In the genomic region with DNA sequence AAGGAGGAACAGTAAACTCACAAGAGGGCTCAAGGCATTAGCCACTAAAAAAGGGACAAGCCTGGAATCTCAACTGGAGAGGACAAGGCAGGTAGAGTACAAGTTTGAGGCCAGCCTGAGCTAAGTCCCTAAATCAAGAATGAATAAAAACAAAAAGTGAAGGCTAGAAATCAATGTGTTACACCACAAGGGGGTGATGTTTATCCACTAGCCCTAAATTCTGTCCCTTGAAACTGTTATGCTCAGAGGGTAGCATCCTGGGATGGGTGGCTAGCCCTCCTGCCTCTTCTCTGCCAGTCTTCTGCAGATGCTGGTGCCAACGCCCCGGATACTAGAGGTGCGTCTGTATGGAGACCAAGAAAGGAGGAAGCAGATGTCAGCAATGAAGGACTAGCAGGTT, we compare ENCODE assay signal across 12 mouse cellular contexts. TPM values are rescaled to one million over a fixed set of nuclear protein-coding genes. Genes with fewer than 3 reads are reported as not detected.
DNase-seq lines count a peak whose midpoint lies in the region; ATAC-seq and TF ChIP-seq lines count a peak whose summit lies in the region.
"Had no signal": no experiment of that assay in that cellular context is flagged by ENCODE, and none has a peak within 500 bp of the region (broad histone marks: within the 10 kb centered on the region; RNA-seq: fewer than 3 reads in every experiment).

No protein-coding gene starts in this region.

- no peaks in the 10 kb centered on the region for H3K9me3 ChIP-seq in heart, postnatal 0 days (replicated peaks; ENCODE audit: control insufficient read depth, low read length)
- no peaks in the 10 kb centered on the region for H3K9me3 ChIP-seq in midbrain, postnatal 0 days (ENCODE audit: low read length)
- H3K9me3 ChIP-seq in midbrain, embryonic 13.5 days: no peaks in the 10 kb centered on the region
- H3K9me3 ChIP-seq: heart, embryonic 15.5 days; midbrain, embryonic 12.5 days had no signal

- no peak overlapping the region for H3K4me3 ChIP-seq in heart, postnatal 0 days (ENCODE audit: low read depth, low read length)
- no peak overlapping the region for H3K4me3 ChIP-seq in midbrain, postnatal 0 days (ENCODE audit: low read depth, low read length)
- H3K4me3 ChIP-seq in midbrain, embryonic 13.5 days (replicated peaks): no peak overlapping the region
- H3K4me3 ChIP-seq: heart, embryonic 15.5 days; midbrain, embryonic 12.5 days had no signal

- no peak overlapping the region for H3K9ac ChIP-seq in heart, postnatal 0 days (replicated peaks; ENCODE audit: low read depth, low read length)
- H3K9ac ChIP-seq in midbrain, postnatal 0 days (replicated peaks; ENCODE audit: low read length, poor library complexity, severe bottlenecking): no peak overlapping the region
- H3K9ac ChIP-seq in midbrain, embryonic 13.5 days (replicated peaks): no peak overlapping the region
- H3K9ac ChIP-seq: heart, embryonic 15.5 days; midbrain, embryonic 12.5 days had no signal

- no peak overlapping the region for H3K27ac ChIP-seq in heart, postnatal 0 days (ENCODE audit: low read depth)
- H3K27ac ChIP-seq in midbrain, postnatal 0 days (ENCODE audit: low read depth, low read length): no peak overlapping the region
- no peak overlapping the region for H3K27ac ChIP-seq in midbrain, embryonic 13.5 days
- H3K27ac ChIP-seq: heart, embryonic 15.5 days; midbrain, embryonic 12.5 days had no signal

- peak; percentile 45 for TF ChIP-seq CTCF in heart, postnatal 0 days (IDR thresholded peaks at IDR 0.05; ENCODE audit: low read depth)
- peak; percentile 36 for TF ChIP-seq CTCF in midbrain, postnatal 0 days (IDR thresholded peaks at IDR 0.05)

- no peak for ATAC-seq in heart, postnatal 0 days (ENCODE audit: insufficient read depth, low read depth)
- no peak for ATAC-seq in midbrain, postnatal 0 days (ENCODE audit: low FRiP score)
- no peak for ATAC-seq in midbrain, embryonic 13.5 days
- ATAC-seq: inflammation-experienced regulatory T-cells, adult 6 months had no signal

- TF ChIP-seq EP300 in heart, postnatal 0 days (IDR thresholded peaks at IDR 0.05; ENCODE audit: low read depth): no peak

- 67% methylated on average over 3 of the region's 3 CpGs for WGBS in heart, postnatal 0 days
- WGBS in midbrain, postnatal 0 days: 81% methylated on average over 3 of the region's 3 CpGs
- WGBS in midbrain, embryonic 13.5 days: 90% methylated on average over 3 of the region's 3 CpGs

- no peaks in the 10 kb centered on the region for H3K27me3 ChIP-seq in heart, postnatal 0 days (ENCODE audit: control insufficient read depth, insufficient read depth, low read length)
- no peaks in the 10 kb centered on the region for H3K27me3 ChIP-seq in midbrain, postnatal 0 days (ENCODE audit: insufficient read depth, low read length)
- H3K27me3 ChIP-seq in midbrain, embryonic 13.5 days: no peaks in the 10 kb centered on the region
- no peaks in the 10 kb centered on the region for H3K27me3 ChIP-seq in splenic B cell, adult 2 months (ENCODE audit: control insufficient read depth, insufficient read depth, low read length, poor library complexity, severe bottlenecking)
- H3K27me3 ChIP-seq: heart, embryonic 15.5 days; midbrain, embryonic 12.5 days had no signal

- peaks cover 19% of the 10 kb centered on the region for H3K36me3 ChIP-seq in heart, postnatal 0 days (replicated peaks; ENCODE audit: control insufficient read depth, insufficient read depth, low read length)
- H3K36me3 ChIP-seq in midbrain, postnatal 0 days (ENCODE audit: insufficient read depth, low read length): peaks cover 2% of the 10 kb centered on the region; the same call in 1 of the 2 replicates
- H3K36me3 ChIP-seq in midbrain, embryonic 13.5 days: peaks cover 28% of the 10 kb centered on the region
- H3K36me3 ChIP-seq in splenic B cell, adult 2 months (ENCODE audit: control insufficient read depth, insufficient read depth, low read length, poor library complexity, severe bottlenecking): 0 out of 2 replicates have a peak, but pooled peaks cover 9% of the 10 kb centered on the region

- no peak overlapping the region for H3K4me2 ChIP-seq in heart, postnatal 0 days (ENCODE audit: low read depth, low read length)
- H3K4me2 ChIP-seq in midbrain, postnatal 0 days (ENCODE audit: low read depth, low read length, poor library complexity, severe bottlenecking): no peak overlapping the region
- H3K4me2 ChIP-seq in midbrain, embryonic 13.5 days (replicated peaks): no peak overlapping the region
- H3K4me2 ChIP-seq: heart, embryonic 15.5 days; midbrain, embryonic 12.5 days had no signal

- DNase-seq in heart, postnatal 0 days (ENCODE audit: low spot score): no peak
- DNase-seq in heart, adult 9 months (ENCODE audit: low spot score in 2 of 2): no peak
- no peak for DNase-seq in midbrain, postnatal 0 days (ENCODE audit: low spot score)
- peak; percentile 46 for DNase-seq in NIH3T3 (ENCODE audit: low read depth)
- peak; percentile 51 for DNase-seq in splenic B cell, adult 2 months (ENCODE audit: low read depth, low spot score)
- DNase-seq in heart, adult 8-10 months (ENCODE audit: low spot score): no peak
- DNase-seq: adrenal gland, postnatal 36 days; cerebellum, adult 2 months had no signal

- 0 out of 2 replicates have a peak, but pooled peaks cover 5% of the 10 kb centered on the region for H3K4me1 ChIP-seq in heart, postnatal 0 days (ENCODE audit: control insufficient read depth, insufficient read depth)
- H3K4me1 ChIP-seq in midbrain, postnatal 0 days (ENCODE audit: insufficient read depth, low read length): no peaks in the 10 kb centered on the region
- no peaks in the 10 kb centered on the region; the same call in 1 of the 2 replicates for H3K4me1 ChIP-seq in midbrain, embryonic 13.5 days (replicated peaks)

RNA-seq across cellular contexts. Expression of gene Prpf3, which starts 4.6 kb away (rescaled TPM):
- 2.2 and 6.0 TPM in 2 replicates for total RNA-seq in heart, postnatal 0 days (2014; rRNA removed; ENCODE audit: low replicate concordance)
- polyA plus RNA-seq in heart, postnatal 0 days (2015; fragmentation: Nextera tagmentation; extraction: Ambion mirVana): 15.8 and 16.3 TPM in 2 replicates
- total RNA-seq in midbrain, postnatal 0 days (2014; rRNA removed): 9.3 and 11.0 TPM in 2 replicates
- 24.0 and 26.9 TPM in 2 replicates for polyA plus RNA-seq in midbrain, postnatal 0 days (2015; fragmentation: Nextera tagmentation; extraction: Ambion mirVana)
- polyA plus RNA-seq in midbrain, embryonic 13.5 days (2015; fragmentation: Nextera tagmentation; extraction: Ambion mirVana): 39.5 and 48.0 TPM in 2 replicates
- total RNA-seq in heart, adult 8-10 months (2022): 10 to 100 TPM; 13.9 to 22.5 (median 21.3) TPM

RNA-seq across cellular contexts. Expression of gene Mrps21, which starts 11.0 kb away (rescaled TPM):
- 142 and 222 TPM in 2 replicates for total RNA-seq in heart, postnatal 0 days (2014; rRNA removed; ENCODE audit: low replicate concordance)
- 521 and 561 TPM in 2 replicates for polyA plus RNA-seq in heart, postnatal 0 days (2015; fragmentation: Nextera tagmentation; extraction: Ambion mirVana)
- total RNA-seq in midbrain, postnatal 0 days (2014; rRNA removed): 82.9 and 88.3 TPM in 2 replicates
- polyA plus RNA-seq in midbrain, postnatal 0 days (2015; fragmentation: Nextera tagmentation; extraction: Ambion mirVana): 241 TPM in 2 replicates
- polyA plus RNA-seq in midbrain, embryonic 13.5 days (2015; fragmentation: Nextera tagmentation; extraction: Ambion mirVana): 340 TPM in 2 replicates
- 100 to 1,000 TPM; 312 to 354 (median 350) TPM for total RNA-seq in heart, adult 8-10 months (2022)

RNA-seq across cellular contexts. Expression of gene Ciart, which starts 21.7 kb away (rescaled TPM):
- 2.3 and 7.3 TPM in 2 replicates for total RNA-seq in heart, postnatal 0 days (2014; rRNA removed; ENCODE audit: low replicate concordance)
- polyA plus RNA-seq in heart, postnatal 0 days (2015; fragmentation: Nextera tagmentation; extraction: Ambion mirVana): 1.8 and 1.9 TPM in 2 replicates
- 4.2 and 5.2 TPM in 2 replicates for total RNA-seq in midbrain, postnatal 0 days (2014; rRNA removed)
- polyA plus RNA-seq in midbrain, postnatal 0 days (2015; fragmentation: Nextera tagmentation; extraction: Ambion mirVana): 9.3 and 12.6 TPM in 2 replicates
- polyA plus RNA-seq in midbrain, embryonic 13.5 days (2015; fragmentation: Nextera tagmentation; extraction: Ambion mirVana): 3.2 and 4.8 TPM in 2 replicates
- 10 to 100 TPM; 12.0 to 58.8 (median 26.9) TPM for total RNA-seq in heart, adult 8-10 months (2022)

RNA-seq across cellular contexts. Expression of gene BC028528, which starts 31.5 kb away (rescaled TPM):
- total RNA-seq in heart, postnatal 0 days (2014; rRNA removed; ENCODE audit: low replicate concordance): 5.3 and 41.9 TPM in 2 replicates
- 38.0 and 39.2 TPM in 2 replicates for polyA plus RNA-seq in heart, postnatal 0 days (2015; fragmentation: Nextera tagmentation; extraction: Ambion mirVana)
- total RNA-seq in midbrain, postnatal 0 days (2014; rRNA removed): 6.5 and 27.7 TPM in 2 replicates
- 14.6 and 18.8 TPM in 2 replicates for polyA plus RNA-seq in midbrain, postnatal 0 days (2015; fragmentation: Nextera tagmentation; extraction: Ambion mirVana)
- 12.9 and 14.4 TPM in 2 replicates for polyA plus RNA-seq in midbrain, embryonic 13.5 days (2015; fragmentation: Nextera tagmentation; extraction: Ambion mirVana)
- total RNA-seq in heart, adult 8-10 months (2022): 10 to 100 TPM in 2 of 4 experiments, 1 to 10 TPM in 2; 6.3 to 12.0 (median 8.4) TPM

RNA-seq across cellular contexts. Expression of gene Aph1a, which starts 33.4 kb away (rescaled TPM):
- total RNA-seq in heart, postnatal 0 days (2014; rRNA removed; ENCODE audit: low replicate concordance): 121 and 138 TPM in 2 replicates
- polyA plus RNA-seq in heart, postnatal 0 days (2015; fragmentation: Nextera tagmentation; extraction: Ambion mirVana): 42.7 and 50.8 TPM in 2 replicates
- total RNA-seq in midbrain, postnatal 0 days (2014; rRNA removed): 67.5 and 71.6 TPM in 2 replicates
- 39.0 and 45.2 TPM in 2 replicates for polyA plus RNA-seq in midbrain, postnatal 0 days (2015; fragmentation: Nextera tagmentation; extraction: Ambion mirVana)
- polyA plus RNA-seq in midbrain, embryonic 13.5 days (2015; fragmentation: Nextera tagmentation; extraction: Ambion mirVana): 32.6 and 33.8 TPM in 2 replicates
- total RNA-seq in heart, adult 8-10 months (2022): 100 to 1,000 TPM; 102 to 115 (median 107) TPM

Comparison
In these comparisons a context has a peak if more than half of its experiments do, and no peak if none do; other contexts are left out.
1. DNase-seq: peak in NIH3T3 (single experiment) and splenic B cell, adult 2 months (single experiment); none in heart, postnatal 0 days (single experiment), heart, adult 9 months (0 of 2), midbrain, postnatal 0 days (single experiment) and heart, adult 8-10 months (single experiment).